Mouse (Mus musculus) urinary bladder, postnatal 14 days (tissue): Measurements from ENCODE around the gene Cflar.
"Not testable (repeated sequence)": the region's sequence is repeated elsewhere in the genome, so short reads cannot be mapped to it uniquely, and the experiment has no call there.

Experiments
- DNase-seq: peaks from one replicate; pipeline ENCODE4 v3.0.0; 2021; ENCODE audit warnings: low spot score

Gene Cflar

GRCm38 (mm10) chr1:58711365-58712016 is at the start of gene Cflar:
Gene Cflar, plus strand, starts transcription at chr1:58711508.
- DNase-seq: peak; percentile 78

GRCm38 (mm10) chr1:58662671-58663070 is 48.6 kb upstream of the Cflar start:
- DNase-seq: not testable (repeated sequence)

GRCm38 (mm10) chr1:58663365-58663764 is 47.9 kb upstream of the Cflar start:
- DNase-seq: not testable (repeated sequence)

- DNase-seq: no peak
Observed at GRCm38 (mm10) chr1:58668191-58668590, 43.1 kb upstream of the Cflar start.

- DNase-seq: not testable (repeated sequence)
Observed at GRCm38 (mm10) chr1:58669635-58670034, 41.7 kb upstream of the Cflar start.

- DNase-seq: no peak
Observed at GRCm38 (mm10) chr1:58672116-58672515, 39.2 kb upstream of the Cflar start.

GRCm38 (mm10) chr1:58675011-58675410 is 36.3 kb upstream of the Cflar start:
- no peak for DNase-seq

- DNase-seq: peak; percentile 36
Observed at GRCm38 (mm10) chr1:58677575-58677974, 33.7 kb upstream of the Cflar start.

- DNase-seq: not testable (repeated sequence)
Observed at GRCm38 (mm10) chr1:58678412-58678811, 32.9 kb upstream of the Cflar start.

GRCm38 (mm10) chr1:58689426-58689825 is 21.9 kb upstream of the Cflar start:
- no peak for DNase-seq

- DNase-seq: peak; percentile 44
Observed at GRCm38 (mm10) chr1:58690006-58690744, 21.1 kb upstream of the Cflar start.

GRCm38 (mm10) chr1:58690834-58691488 is 20.3 kb upstream of the Cflar start:
- not testable (repeated sequence) for DNase-seq

GRCm38 (mm10) chr1:58691718-58692117 is 19.6 kb upstream of the Cflar start:
- DNase-seq: not testable (repeated sequence)

- DNase-seq: no peak
Observed at GRCm38 (mm10) chr1:58693696-58694095, 17.6 kb upstream of the Cflar start.

- DNase-seq: not testable (repeated sequence)
Observed at GRCm38 (mm10) chr1:58695810-58696209, 15.5 kb upstream of the Cflar start, which contains the start of gene Als2cr12. Gene Als2cr12, minus strand, starts transcription at chr1:58695989.

GRCm38 (mm10) chr1:58697607-58698006 is 13.7 kb upstream of the Cflar start:
- peak; percentile 29 for DNase-seq

GRCm38 (mm10) chr1:58698781-58699180 is 12.5 kb upstream of the Cflar start:
- DNase-seq: no peak

- no peak for DNase-seq
Observed at GRCm38 (mm10) chr1:58699988-58700387, 11.3 kb upstream of the Cflar start.

GRCm38 (mm10) chr1:58700580-58701162 is 10.6 kb upstream of the Cflar start:
- not testable (repeated sequence) for DNase-seq

GRCm38 (mm10) chr1:58710043-58710442 is 1.3 kb upstream of the Cflar start:
- not testable (repeated sequence) for DNase-seq

- DNase-seq: no peak
Observed at GRCm38 (mm10) chr1:58710711-58711364, 470 bp upstream of the Cflar start.
